Mouse (Mus musculus): ENCODE data around the gene Rapgef1. TPM values are rescaled to one million over a fixed set of nuclear protein-coding genes. Genes with fewer than 3 reads are reported as not detected.

The Rapgef1 gene
- total and polyA plus RNA-seq, 2 experiments from 2014 or later, result 13.7 to 94.0 TPM

DNA sequence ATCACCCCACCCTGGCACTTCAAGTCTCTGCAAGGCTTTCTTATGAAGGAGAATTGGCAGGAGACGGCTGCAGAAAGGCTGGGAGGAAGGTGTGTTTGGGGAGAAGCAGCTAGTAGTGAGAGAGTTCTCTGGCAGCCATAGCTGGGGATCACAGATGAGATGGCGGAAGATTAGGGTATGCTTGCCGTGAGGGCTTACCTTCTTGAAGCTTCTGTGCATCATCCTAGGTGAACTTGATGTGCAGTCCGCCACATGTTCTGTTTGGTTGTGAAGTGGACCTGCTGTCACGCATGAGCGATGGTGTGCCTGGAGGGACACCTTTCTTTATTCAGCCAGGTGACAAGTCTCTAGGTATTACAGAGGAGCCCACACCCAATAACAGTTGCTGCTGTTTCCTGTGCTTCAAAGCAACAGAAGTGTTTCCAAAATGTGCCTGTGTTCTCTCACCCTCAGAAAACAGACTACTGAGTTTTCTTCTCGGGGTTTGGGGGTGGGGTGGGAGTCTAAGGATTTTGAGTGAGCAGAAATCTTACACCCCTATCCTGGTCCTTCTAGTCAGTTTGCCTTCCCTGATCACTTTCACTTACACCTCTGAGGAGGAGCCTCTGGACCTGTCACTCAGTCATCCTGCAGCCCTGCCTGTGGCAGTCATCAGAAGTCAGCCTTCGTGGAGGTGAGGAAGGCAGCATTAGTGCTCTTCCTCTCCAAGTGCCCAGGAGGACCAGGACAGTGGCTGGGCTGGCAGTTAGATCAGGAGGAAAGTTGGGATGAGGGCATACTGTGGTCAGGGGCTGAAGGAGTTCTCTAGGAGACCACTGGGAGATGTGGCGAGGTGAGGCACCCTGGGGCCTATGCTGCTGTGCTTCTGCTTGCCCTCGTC is 2.8 kb downstream of the Rapgef1 start:
- H3K4me3 ChIP-seq (ENCODE audit: low read length), result no peak overlapping the region
- no peaks in the 10 kb centered on the region for H3K27me3 ChIP-seq (ENCODE audit: insufficient read depth, low read length)
- H3K4me1 ChIP-seq (ENCODE audit: insufficient read depth, low read length), result peaks cover 16% of the 10 kb centered on the region
- no peaks in the 10 kb centered on the region for H3K9me3 ChIP-seq (ENCODE audit: low read length)
- no peaks in the 10 kb centered on the region for H3K36me3 ChIP-seq (ENCODE audit: insufficient read depth, low read length)
- H3K9ac ChIP-seq (replicated peaks; ENCODE audit: low read length), result no peak overlapping the region
- ATAC-seq, result no peak
- H3K27ac ChIP-seq, result no peak overlapping the region
- DNase-seq (ENCODE audit: low spot score), result no peak
- TF ChIP-seq CTCF (IDR thresholded peaks at IDR 0.05; ENCODE audit: low read depth), result no peak
- 86% methylated on average over 10 of the region's 10 CpGs for WGBS
- H3K4me2 ChIP-seq (ENCODE audit: low read depth, low read length), result no peak overlapping the region

DNA sequence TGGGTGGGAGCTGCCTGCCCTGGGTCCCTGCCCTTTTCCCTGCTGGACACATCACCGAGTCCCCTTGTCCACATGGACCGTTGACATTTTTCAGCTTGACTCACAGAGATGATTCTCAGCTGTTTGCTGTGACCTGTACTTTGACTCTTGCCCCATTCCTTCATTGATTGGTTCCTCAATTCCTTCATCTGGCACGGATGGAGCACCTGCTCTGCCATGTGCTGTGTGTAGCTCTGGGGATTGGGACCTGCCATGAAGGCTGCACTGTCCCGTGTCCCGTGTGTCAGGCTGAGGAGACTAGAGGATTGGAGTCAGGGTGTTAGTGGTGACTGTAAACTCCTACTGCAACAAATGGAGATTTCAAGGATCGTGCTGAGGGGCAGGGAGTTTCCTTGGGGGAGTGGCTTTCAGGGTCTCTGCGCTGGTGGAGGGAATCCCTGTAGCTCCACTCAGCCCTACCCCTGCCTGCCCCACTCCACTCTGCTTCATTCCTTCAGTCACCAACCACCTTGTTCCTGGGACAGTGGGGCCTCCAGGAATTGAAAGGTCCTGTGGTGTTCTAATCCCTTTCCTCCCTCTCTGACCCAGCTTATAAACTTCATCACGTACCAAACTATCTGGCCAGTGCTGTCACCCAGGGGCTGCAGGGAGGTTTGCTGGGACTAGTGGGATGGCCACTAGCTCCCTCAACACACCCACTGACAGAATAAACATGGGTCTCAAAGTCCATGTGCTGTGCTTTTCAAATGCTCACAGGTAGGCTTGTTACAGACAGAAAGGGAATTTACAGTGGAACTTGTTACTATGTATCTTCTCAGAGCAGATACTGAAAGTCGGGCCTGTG is 3.9 kb downstream of the Rapgef1 start:
- 80% methylated on average over 9 of the region's 9 CpGs for WGBS
- DNase-seq (ENCODE audit: low spot score), result no peak

GRCm38 (mm10) chr2:29624091-29624608 is 4.6 kb downstream of the Rapgef1 start:
- ATAC-seq, result no peak
- H3K4me1 ChIP-seq (ENCODE audit: insufficient read depth, low read length), result peaks cover 16% of the 10 kb centered on the region
- TF ChIP-seq CTCF (IDR thresholded peaks at IDR 0.05; ENCODE audit: low read depth), result no peak
- H3K4me3 ChIP-seq (ENCODE audit: low read length), result no peak overlapping the region
- DNase-seq (ENCODE audit: low spot score), result no peak
- no peaks in the 10 kb centered on the region for H3K27me3 ChIP-seq (ENCODE audit: insufficient read depth, low read length)
- H3K9ac ChIP-seq (replicated peaks; ENCODE audit: low read length), result no peak overlapping the region
- H3K27ac ChIP-seq, result no peak overlapping the region
- no peaks in the 10 kb centered on the region for H3K36me3 ChIP-seq (ENCODE audit: insufficient read depth, low read length)
- no peak overlapping the region for H3K4me2 ChIP-seq (ENCODE audit: low read depth, low read length)
- H3K9me3 ChIP-seq (ENCODE audit: low read length), result no peaks in the 10 kb centered on the region
- WGBS, result 78% methylated on average over 4 of the region's 4 CpGs

More for the DNA sequence above, 3.9 kb downstream of the Rapgef1 start:
- no peak for ATAC-seq
- H3K9ac ChIP-seq (replicated peaks; ENCODE audit: low read length), result no peak overlapping the region
- no peak for TF ChIP-seq CTCF (IDR thresholded peaks at IDR 0.05; ENCODE audit: low read depth)
- H3K27me3 ChIP-seq (ENCODE audit: insufficient read depth, low read length), result no peaks in the 10 kb centered on the region
- no peak overlapping the region for H3K4me2 ChIP-seq (ENCODE audit: low read depth, low read length)
- H3K36me3 ChIP-seq (ENCODE audit: insufficient read depth, low read length), result no peaks in the 10 kb centered on the region
- H3K4me3 ChIP-seq (ENCODE audit: low read length), result no peak overlapping the region
- H3K4me1 ChIP-seq (ENCODE audit: insufficient read depth, low read length), result peaks cover 16% of the 10 kb centered on the region
- no peaks in the 10 kb centered on the region for H3K9me3 ChIP-seq (ENCODE audit: low read length)
- no peak overlapping the region for H3K27ac ChIP-seq

- no peaks in the 10 kb centered on the region for H3K27me3 ChIP-seq (ENCODE audit: insufficient read depth, low read length)
- no peak for TF ChIP-seq CTCF (IDR thresholded peaks at IDR 0.05; ENCODE audit: low read depth)
- DNase-seq (ENCODE audit: low spot score) (no peak), ATAC-seq (no peak)
- H3K4me1 ChIP-seq (ENCODE audit: insufficient read depth, low read length), result peaks cover 16% of the 10 kb centered on the region
- no peak overlapping the region for H3K4me3 ChIP-seq (ENCODE audit: low read length)
- no peak overlapping the region for H3K27ac ChIP-seq
- no peaks in the 10 kb centered on the region for H3K36me3 ChIP-seq (ENCODE audit: insufficient read depth, low read length)
- no peak overlapping the region for H3K9ac ChIP-seq (replicated peaks; ENCODE audit: low read length)
- no peak overlapping the region for H3K4me2 ChIP-seq (ENCODE audit: low read depth, low read length)
- no peaks in the 10 kb centered on the region for H3K9me3 ChIP-seq (ENCODE audit: low read length)
- WGBS, result 58% methylated on average over 5 of the region's 5 CpGs
These were observed 5.2 kb downstream of the Rapgef1 start for GRCm38 (mm10) chr2:29624739-29625138.

GRCm38 (mm10) chr2:29625573-29626200 is 6.2 kb downstream of the Rapgef1 start:
- Histone ChIP-seq H3K36me3 (ENCODE audit: insufficient read depth, low read length) (no peaks in the 10 kb centered on the region), H3K4me3 (ENCODE audit: low read length) (no peak overlapping the region), H3K9me3 (ENCODE audit: low read length) (no peaks in the 10 kb centered on the region), H3K27ac (no peak overlapping the region), H3K4me1 (ENCODE audit: insufficient read depth, low read length) (peaks cover 12% of the 10 kb centered on the region), H3K27me3 (ENCODE audit: insufficient read depth, low read length) (no peaks in the 10 kb centered on the region), H3K9ac (replicated peaks; ENCODE audit: low read length) (no peak overlapping the region), H3K4me2 (ENCODE audit: low read depth, low read length) (no peak overlapping the region)
- WGBS, result 95% methylated on average over 8 of the region's 8 CpGs
- TF ChIP-seq CTCF (IDR thresholded peaks at IDR 0.05; ENCODE audit: low read depth), result no peak
- no peak for ATAC-seq
- no peak for DNase-seq (ENCODE audit: low spot score)

GRCm38 (mm10) chr2:29627337-29627736 is 7.8 kb downstream of the Rapgef1 start:
- WGBS, result 70% methylated on average over 3 of the region's 3 CpGs
- Histone ChIP-seq H3K27ac (no peak overlapping the region), H3K4me1 (ENCODE audit: insufficient read depth, low read length) (no peaks in the 10 kb centered on the region; the same call in 1 of the 2 replicates), H3K27me3 (ENCODE audit: insufficient read depth, low read length) (no peaks in the 10 kb centered on the region), H3K4me2 (ENCODE audit: low read depth, low read length) (no peak overlapping the region), H3K9ac (replicated peaks; ENCODE audit: low read length) (no peak overlapping the region), H3K36me3 (ENCODE audit: insufficient read depth, low read length) (no peaks in the 10 kb centered on the region), H3K9me3 (ENCODE audit: low read length) (no peaks in the 10 kb centered on the region), H3K4me3 (ENCODE audit: low read length) (no peak overlapping the region)
- no peak for ATAC-seq
- TF ChIP-seq CTCF (IDR thresholded peaks at IDR 0.05; ENCODE audit: low read depth), result no peak
- no peak for DNase-seq (ENCODE audit: low spot score)
